ENCODE assay signal across 9 mouse cellular contexts in genomic region chr17:55999794-56000499, GRCm38 (mm10). TPM values are rescaled to one million over a fixed set of nuclear protein-coding genes. Genes with fewer than 3 reads are reported as not detected.
DNase-seq lines count a peak whose midpoint lies in the region; ATAC-seq and TF ChIP-seq lines count a peak whose summit lies in the region.
"Had no signal": no experiment of that assay in that cellular context is flagged by ENCODE, and none has a peak within 500 bp of the region (broad histone marks: within the 10 kb centered on the region; RNA-seq: fewer than 3 reads in every experiment).

No protein-coding gene starts in this region.

- in situ Hi-C loops in ES-E14 (cut with MboI; ENCODE audit: low sequenced_read_pairs in 2 of 2, unreplicated experiment in 2 of 2), result no loop called here

- ATAC-seq in heart, embryonic 14.5 days (ENCODE audit: insufficient number of reproducible peaks, insufficient read depth, low FRiP score, low read depth), result no peak
- no peak for ATAC-seq in forebrain, embryonic 13.5 days
- peak; percentile 19; the same call in 1 of the 2 replicates for ATAC-seq in liver, embryonic 16.5 days (ENCODE audit: low read depth)
- no peak for ATAC-seq in megakaryocyte progenitor cell, adult 5-6 weeks (replicated peaks; ENCODE audit: poor library complexity)
- no peak for ATAC-seq in inflammation-experienced regulatory T-cells, adult 6 months

- no peaks in the 10 kb centered on the region for H3K36me3 ChIP-seq in heart, embryonic 14.5 days (ENCODE audit: control insufficient read depth, insufficient read depth, low read length)
- peaks cover 3% of the 10 kb centered on the region; the same call in 1 of the 2 replicates for H3K36me3 ChIP-seq in ES-E14 (ENCODE audit: control insufficient read depth, insufficient read depth, low read length, poor library complexity, severe bottlenecking)
- H3K36me3 ChIP-seq in forebrain, embryonic 13.5 days (ENCODE audit: poor library complexity, severe bottlenecking), result peaks cover 21% of the 10 kb centered on the region
- no peaks in the 10 kb centered on the region for H3K36me3 ChIP-seq in liver, embryonic 16.5 days (ENCODE audit: control insufficient read depth, insufficient read depth)

- H3K9me3 ChIP-seq in heart, embryonic 14.5 days (ENCODE audit: control insufficient read depth, low read length), result no peaks in the 10 kb centered on the region
- no peaks in the 10 kb centered on the region for H3K9me3 ChIP-seq in ES-E14 (ENCODE audit: control insufficient read depth, insufficient read depth, low read depth, low read length)
- no peaks in the 10 kb centered on the region for H3K9me3 ChIP-seq in forebrain, embryonic 13.5 days (replicated peaks)
- no peaks in the 10 kb centered on the region for H3K9me3 ChIP-seq in liver, embryonic 16.5 days (replicated peaks; ENCODE audit: control insufficient read depth, low read length)

- no peak overlapping the region for H3K27ac ChIP-seq in heart, embryonic 14.5 days (replicated peaks in 1 of 2; ENCODE audit: control insufficient read depth in 1 of 2, insufficient read depth in 1 of 2, low read depth in 2 of 2, low read length in 2 of 2)
- H3K27ac ChIP-seq in ES-E14 (ENCODE audit: insufficient read depth, low read depth, low read length, poor library complexity, severe bottlenecking), result no peak overlapping the region
- H3K27ac ChIP-seq in forebrain, embryonic 13.5 days, result no peak overlapping the region
- no peak overlapping the region for H3K27ac ChIP-seq in liver, embryonic 16.5 days (ENCODE audit: low read length)

- H3K4me3 ChIP-seq in heart, embryonic 14.5 days (ENCODE audit: control insufficient read depth in 1 of 2, insufficient read depth in 1 of 2, low read depth in 1 of 2, low read length in 2 of 2), result 0 out of 4 replicates have a peak overlapping the region, but pooled peaks of 1 of the 2 experiments have one; percentile 3
- peak overlapping the region; percentile 46 to 87 for H3K4me3 ChIP-seq in ES-E14 (ENCODE audit: insufficient read depth in 1 of 2, low read depth in 1 of 2, low read length in 2 of 2, poor library complexity in 1 of 2, severe bottlenecking in 1 of 2)
- H3K4me3 ChIP-seq in forebrain, embryonic 13.5 days, result no peak overlapping the region
- H3K4me3 ChIP-seq in liver, embryonic 16.5 days (ENCODE audit: low read depth, low read length), result no peak overlapping the region

- WGBS in heart, embryonic 14.5 days, result 11% methylated on average over 30 of the region's 30 CpGs
- WGBS in forebrain, embryonic 13.5 days, result 9% methylated on average over 30 of the region's 30 CpGs
- 10% methylated on average over 30 of the region's 30 CpGs for WGBS in liver, embryonic 16.5 days (ENCODE audit: insufficient replicate concordance)

- H3K27me3 ChIP-seq in heart, embryonic 14.5 days (ENCODE audit: control insufficient read depth, insufficient read depth, low read length), result peaks cover 19% of the 10 kb centered on the region; the same call in 1 of the 2 replicates
- peaks cover 24% of the 10 kb centered on the region for H3K27me3 ChIP-seq in forebrain, embryonic 13.5 days
- peaks cover 3% of the 10 kb centered on the region for H3K27me3 ChIP-seq in liver, embryonic 16.5 days (ENCODE audit: control insufficient read depth, insufficient read depth, low read depth, low read length)

- intact Hi-C loops in heart, postnatal 36 days (cut with DNase I), result no loop called here

- H3K4me2 ChIP-seq in heart, embryonic 14.5 days (ENCODE audit: low read length), result peak overlapping the region; percentile 23
- H3K4me2 ChIP-seq in forebrain, embryonic 13.5 days, result peak overlapping the region; percentile 17; the same call in 1 of the 2 replicates
- no peak overlapping the region for H3K4me2 ChIP-seq in liver, embryonic 16.5 days (ENCODE audit: low read depth, low read length)

- peaks cover 0 to 3% of the 10 kb centered on the region in 2 experiments; a peak in 1 of 4 replicates for H3K4me1 ChIP-seq in heart, embryonic 14.5 days (ENCODE audit: control insufficient read depth in 2 of 2, insufficient read depth in 2 of 2, low read length in 2 of 2)
- H3K4me1 ChIP-seq in ES-E14 (ENCODE audit: control insufficient read depth in 2 of 2, insufficient read depth in 2 of 2, low read length in 2 of 2, poor library complexity in 1 of 2), result peaks cover 0 to 5% of the 10 kb centered on the region in 2 experiments; a peak in 1 of 4 replicates
- H3K4me1 ChIP-seq in forebrain, embryonic 13.5 days, result no peaks in the 10 kb centered on the region
- H3K4me1 ChIP-seq in liver, embryonic 16.5 days (ENCODE audit: control insufficient read depth, low read depth, low read length), result no peaks in the 10 kb centered on the region

- DNase-seq in heart, postnatal 36 days, result no peak
- no peak for DNase-seq in ES-E14 (ENCODE audit: low read depth, low spot score)
- no peak for DNase-seq in adipocyte (ENCODE audit: low spot score)
- DNase-seq: thymus, postnatal 25 days had no signal

- H3K9ac ChIP-seq in heart, embryonic 14.5 days (ENCODE audit: low read length), result no peak overlapping the region
- H3K9ac ChIP-seq in ES-E14 (ENCODE audit: insufficient read depth, low read depth, low read length, poor library complexity, severe bottlenecking), result peak overlapping the region; percentile 67
- H3K9ac ChIP-seq in forebrain, embryonic 13.5 days, result no peak overlapping the region
- no peak overlapping the region for H3K9ac ChIP-seq in liver, embryonic 16.5 days (ENCODE audit: low read depth, low read length)

TF ChIP-seq in ES-E14, 5 proteins besides CTCF, POLR2A, EP300 and RAD21:
- TF ChIP-seq ZC3H11A (IDR thresholded peaks at IDR 0.05; ENCODE audit: borderline replicate concordance, low read depth, low read length) (no peak), CHD2 (IDR thresholded peaks at IDR 0.05; ENCODE audit: low read depth, low read length) (no peak), ZNF384 (IDR thresholded peaks at IDR 0.05; ENCODE audit: low read depth, low read length) (no peak), MAFK (IDR thresholded peaks at IDR 0.05; ENCODE audit: insufficient read depth, low read depth, low read length) (no peak), HCFC1 (IDR thresholded peaks at IDR 0.05; ENCODE audit: borderline replicate concordance, insufficient read depth, low read length) (no peak)

RNA-seq across cellular contexts. Expression of gene Stap2, which starts 5.4 kb away (rescaled TPM):
- polyA plus RNA-seq in heart, embryonic 14.5 days (2014; fragmentation: Nextera tagmentation; extraction: Ambion mirVana), result 15.9 and 16.6 TPM in 2 replicates
- 10 to 100 TPM; 15.5 to 16.4 TPM for total RNA-seq in heart, postnatal 36 days (2021)
- 3.4 and 6.4 TPM in 2 replicates for total RNA-seq in ES-E14 (2012; rRNA removed)
- 3.9 and 4.8 TPM in 2 replicates for polyA plus RNA-seq in forebrain, embryonic 13.5 days (2015; fragmentation: Nextera tagmentation; extraction: Ambion mirVana)
- 3.5 and 4.5 TPM in 2 replicates for polyA plus RNA-seq in liver, embryonic 16.5 days (2015; fragmentation: Nextera tagmentation; extraction: Ambion mirVana)
- total RNA-seq in megakaryocyte progenitor cell, adult 5-6 weeks (2015), result 0.32 TPM in 1 of 2 replicates, not detected in the other
- not detected in 2 replicates for total RNA-seq in megakaryocyte progenitor cell, adult 5-6 weeks (2017)
- polyA plus RNA-seq in inflammation-experienced regulatory T-cells, adult 6 months (2017; shearing (Covaris generic)), result under 1 TPM in 1 of 3 experiments, not detected in 2; 0.30 TPM

RNA-seq across cellular contexts. Expression of gene Mpnd, which starts 5.6 kb away (rescaled TPM):
- 73.9 and 84.4 TPM in 2 replicates for polyA plus RNA-seq in heart, embryonic 14.5 days (2014; fragmentation: Nextera tagmentation; extraction: Ambion mirVana)
- 10 to 100 TPM; 58.6 to 64.1 TPM for total RNA-seq in heart, postnatal 36 days (2021)
- total RNA-seq in ES-E14 (2012; rRNA removed), result 39.0 and 61.5 TPM in 2 replicates
- 168 TPM in 2 replicates for polyA plus RNA-seq in forebrain, embryonic 13.5 days (2015; fragmentation: Nextera tagmentation; extraction: Ambion mirVana)
- polyA plus RNA-seq in liver, embryonic 16.5 days (2015; fragmentation: Nextera tagmentation; extraction: Ambion mirVana), result 14.9 and 16.2 TPM in 2 replicates
- 9.2 and 17.4 TPM in 2 replicates for total RNA-seq in megakaryocyte progenitor cell, adult 5-6 weeks (2015)
- total RNA-seq in megakaryocyte progenitor cell, adult 5-6 weeks (2017), result 76.6 and 92.5 TPM in 2 replicates
- polyA plus RNA-seq in inflammation-experienced regulatory T-cells, adult 6 months (2017; shearing (Covaris generic)), result 10 to 100 TPM in 2 of 3 experiments, 1 to 10 TPM in 1; 8.3 to 24.2 (median 17.4) TPM

RNA-seq across cellular contexts. Expression of gene Fsd1, which starts 13.6 kb away (rescaled TPM):
- 1.6 and 1.8 TPM in 2 replicates for polyA plus RNA-seq in heart, embryonic 14.5 days (2014; fragmentation: Nextera tagmentation; extraction: Ambion mirVana)
- total RNA-seq in heart, postnatal 36 days (2021), result not detected
- 24.2 and 50.7 TPM in 2 replicates for total RNA-seq in ES-E14 (2012; rRNA removed)
- 96.0 and 113 TPM in 2 replicates for polyA plus RNA-seq in forebrain, embryonic 13.5 days (2015; fragmentation: Nextera tagmentation; extraction: Ambion mirVana)
- polyA plus RNA-seq in liver, embryonic 16.5 days (2015; fragmentation: Nextera tagmentation; extraction: Ambion mirVana), result 0.22 and 0.26 TPM in 2 replicates
- total RNA-seq in megakaryocyte progenitor cell, adult 5-6 weeks (2015), result not detected in 2 replicates
- total RNA-seq in megakaryocyte progenitor cell, adult 5-6 weeks (2017), result not detected in 2 replicates
- polyA plus RNA-seq in inflammation-experienced regulatory T-cells, adult 6 months (2017; shearing (Covaris generic)), result under 1 TPM in 1 of 3 experiments, not detected in 2; 0.98 TPM

RNA-seq across cellular contexts. Expression of gene Shd, which starts 29.7 kb away (rescaled TPM):
- polyA plus RNA-seq in heart, embryonic 14.5 days (2014; fragmentation: Nextera tagmentation; extraction: Ambion mirVana), result 7.1 and 7.3 TPM in 2 replicates
- under 1 TPM; 0.72 to 0.87 TPM for total RNA-seq in heart, postnatal 36 days (2021)
- 1.5 and 2.4 TPM in 2 replicates for total RNA-seq in ES-E14 (2012; rRNA removed)
- polyA plus RNA-seq in forebrain, embryonic 13.5 days (2015; fragmentation: Nextera tagmentation; extraction: Ambion mirVana), result 102 TPM in 2 replicates
- 0.09 and 0.18 TPM in 2 replicates for polyA plus RNA-seq in liver, embryonic 16.5 days (2015; fragmentation: Nextera tagmentation; extraction: Ambion mirVana)
- total RNA-seq in megakaryocyte progenitor cell, adult 5-6 weeks (2015), result 0.39 and 0.98 TPM in 2 replicates
- total RNA-seq in megakaryocyte progenitor cell, adult 5-6 weeks (2017), result not detected in 2 replicates
- polyA plus RNA-seq in inflammation-experienced regulatory T-cells, adult 6 months (2017; shearing (Covaris generic)), result under 1 TPM in 1 of 3 experiments, not detected in 2; 0.40 TPM

RNA-seq across cellular contexts. Expression of gene Sh3gl1, which starts 36.5 kb away (rescaled TPM):
- 63.6 and 70.5 TPM in 2 replicates for polyA plus RNA-seq in heart, embryonic 14.5 days (2014; fragmentation: Nextera tagmentation; extraction: Ambion mirVana)
- total RNA-seq in heart, postnatal 36 days (2021), result 10 to 100 TPM; 15.4 to 17.3 TPM
- 67.7 and 73.8 TPM in 2 replicates for total RNA-seq in ES-E14 (2012; rRNA removed)
- 116 and 127 TPM in 2 replicates for polyA plus RNA-seq in forebrain, embryonic 13.5 days (2015; fragmentation: Nextera tagmentation; extraction: Ambion mirVana)
- 44.9 and 46.0 TPM in 2 replicates for polyA plus RNA-seq in liver, embryonic 16.5 days (2015; fragmentation: Nextera tagmentation; extraction: Ambion mirVana)
- 19.1 TPM in 2 replicates for total RNA-seq in megakaryocyte progenitor cell, adult 5-6 weeks (2015)
- total RNA-seq in megakaryocyte progenitor cell, adult 5-6 weeks (2017), result 22.1 and 25.0 TPM in 2 replicates
- polyA plus RNA-seq in inflammation-experienced regulatory T-cells, adult 6 months (2017; shearing (Covaris generic)), result 10 to 100 TPM; 86.9 to 93.6 (median 91.6) TPM

Comparison
In these comparisons a context has a peak if more than half of its experiments do, and no peak if none do; other contexts are left out.
1. H3K4me3 ChIP-seq: peak in ES-E14 (2 of 2); none in forebrain, embryonic 13.5 days (single experiment) and liver, embryonic 16.5 days (single experiment).
2. RNA of gene Fsd1, which starts 13.6 kb away (polyA plus RNA-seq): 96.0 to 113 TPM in forebrain, embryonic 13.5 days; 1.6 to 1.8 TPM in heart, embryonic 14.5 days, 0.22 to 0.26 TPM in liver, embryonic 16.5 days and 0.98 TPM in inflammation-experienced regulatory T-cells, adult 6 months; every median in the first group is over 10 times any median in the second.